Mouse (Mus musculus): Measurements from ENCODE around the gene Pde10a. TPM values are rescaled to one million over a fixed set of nuclear protein-coding genes. Genes with fewer than 3 reads are reported as not detected.

Pde10a gene
- polyA plus RNA-seq, 1 experiment from 2014 or later, result 3.5 TPM

GRCm38 (mm10) chr17:8867331-8868237 lies 342.4 kb downstream of the Pde10a start:
- Histone ChIP-seq H3K27me3 (ENCODE audit: insufficient read depth, poor library complexity, severe bottlenecking) (peaks cover 5% of the 10 kb centered on the region; the same call in 1 of the 2 replicates), H3K4me1 (peaks cover 23% of the 10 kb centered on the region), H3K4me3 (no peak overlapping the region), H3K36me3 (no peaks in the 10 kb centered on the region), H3K9me3 (no peaks in the 10 kb centered on the region), H3K27ac (0 out of 2 replicates have a peak overlapping the region, but pooled peaks have one; percentile 29)
- WGBS, result 70% methylated on average over 24 of the region's 25 CpGs
- DNase-seq (ENCODE audit: low spot score), result no peak

DNA sequence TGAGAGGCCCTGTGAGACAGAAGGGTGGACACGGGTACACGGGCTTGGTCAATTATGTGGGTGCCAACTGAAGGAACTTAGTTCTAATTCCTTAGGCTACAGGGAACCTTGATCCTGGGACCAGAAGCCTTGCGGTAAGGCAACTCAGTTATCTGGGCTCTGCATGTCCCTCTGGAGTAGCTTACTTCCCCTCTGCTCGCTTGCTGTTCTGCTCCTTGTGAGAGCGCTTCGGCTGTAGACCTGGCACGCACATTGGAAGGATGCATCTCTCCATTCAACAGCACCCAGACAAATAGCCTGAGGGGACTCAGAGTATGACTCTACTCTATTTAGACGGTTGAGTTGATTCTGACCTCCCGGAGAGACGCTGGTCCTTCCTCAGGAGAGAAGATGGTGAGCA lies 344.1 kb downstream of the Pde10a start:
- WGBS, result 84% methylated on average over 10 of the region's 10 CpGs
- H3K4me1 ChIP-seq, result peaks cover 26% of the 10 kb centered on the region
- DNase-seq (ENCODE audit: low spot score), result no peak
- H3K4me3 ChIP-seq, result no peak overlapping the region
- peaks cover 5% of the 10 kb centered on the region; the same call in 1 of the 2 replicates for H3K27me3 ChIP-seq (ENCODE audit: insufficient read depth, poor library complexity, severe bottlenecking)
- H3K36me3 ChIP-seq, result no peaks in the 10 kb centered on the region
- no peaks in the 10 kb centered on the region for H3K9me3 ChIP-seq
- no peak overlapping the region for H3K27ac ChIP-seq

- Histone ChIP-seq H3K27ac (no peak overlapping the region), H3K4me1 (peaks cover 26% of the 10 kb centered on the region), H3K36me3 (no peaks in the 10 kb centered on the region), H3K27me3 (ENCODE audit: insufficient read depth, poor library complexity, severe bottlenecking) (peaks cover 6% of the 10 kb centered on the region; the same call in 1 of the 2 replicates), H3K9me3 (no peaks in the 10 kb centered on the region), H3K4me3 (no peak overlapping the region)
- no peak for DNase-seq (ENCODE audit: low spot score)
- WGBS, result 57% methylated on average over 7 of the region's 7 CpGs
Measured at GRCm38 (mm10) chr17:8870848-8871247, 345.7 kb downstream of the Pde10a start.

DNA sequence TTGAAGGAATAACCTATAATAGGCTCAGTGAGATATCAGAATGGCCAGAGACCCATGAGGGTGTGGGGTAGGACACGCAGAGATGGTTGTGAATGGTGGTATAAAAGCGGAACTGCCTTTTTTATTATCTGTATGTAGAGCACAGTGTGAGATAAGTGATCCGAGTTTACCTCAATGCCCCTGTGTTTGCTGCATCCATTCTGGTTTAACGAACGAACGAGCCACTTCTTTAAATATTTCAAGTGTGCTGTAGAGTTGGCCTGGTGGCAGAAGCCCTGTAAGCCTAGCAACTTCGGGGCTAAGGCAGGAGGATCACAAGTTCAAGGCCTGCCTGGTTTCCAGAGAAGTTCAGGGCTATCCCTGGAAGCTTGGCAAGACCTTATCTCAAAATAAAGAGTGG lies 346.2 kb downstream of the Pde10a start:
- H3K4me3 ChIP-seq, result no peak overlapping the region
- no peaks in the 10 kb centered on the region for H3K36me3 ChIP-seq
- WGBS, result 67% methylated on average over 7 of the region's 7 CpGs
- H3K4me1 ChIP-seq, result peaks cover 26% of the 10 kb centered on the region
- no peak overlapping the region for H3K27ac ChIP-seq
- no peak for DNase-seq (ENCODE audit: low spot score)
- peaks cover 10% of the 10 kb centered on the region; the same call in 1 of the 2 replicates for H3K27me3 ChIP-seq (ENCODE audit: insufficient read depth, poor library complexity, severe bottlenecking)
- H3K9me3 ChIP-seq, result no peaks in the 10 kb centered on the region

DNA sequence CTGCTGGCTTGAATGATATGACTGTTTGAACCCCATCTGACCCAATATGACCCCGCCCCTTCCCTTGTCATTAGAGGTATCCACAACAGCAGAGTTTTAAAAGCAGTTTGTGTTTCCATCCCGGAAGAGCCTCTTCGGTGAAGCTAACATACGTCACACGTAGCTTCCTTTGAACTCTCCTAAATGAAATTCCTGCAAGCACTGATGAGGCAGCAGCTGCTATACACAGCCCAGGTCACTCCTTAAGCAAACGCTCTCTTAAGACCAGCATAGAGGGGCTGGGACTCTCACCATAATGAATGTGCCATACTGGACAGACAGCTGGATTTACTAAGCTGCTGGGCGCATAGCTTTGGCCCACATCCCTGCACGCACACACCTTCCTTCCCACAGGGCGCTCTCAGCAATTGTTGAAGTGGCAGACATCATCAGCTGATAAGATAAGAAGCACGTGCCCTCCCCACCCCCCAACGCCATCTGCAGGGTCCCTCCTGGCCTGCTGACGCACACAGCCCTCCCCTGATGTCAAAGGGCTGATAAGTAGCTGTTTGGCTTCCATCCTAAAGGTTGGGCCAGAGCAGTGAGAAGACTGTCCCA lies 346.9 kb downstream of the Pde10a start:
- Histone ChIP-seq H3K4me1 (peaks cover 26% of the 10 kb centered on the region), H3K27ac (peak overlapping the region; percentile 59), H3K9me3 (no peaks in the 10 kb centered on the region), H3K4me3 (peak overlapping the region; percentile 33; the same call in 1 of the 2 replicates), H3K36me3 (no peaks in the 10 kb centered on the region), H3K27me3 (ENCODE audit: insufficient read depth, poor library complexity, severe bottlenecking) (peaks cover 10% of the 10 kb centered on the region; the same call in 1 of the 2 replicates)
- WGBS, result 15% methylated on average over 12 of the region's 12 CpGs
- DNase-seq (ENCODE audit: low spot score), result no peak

DNA sequence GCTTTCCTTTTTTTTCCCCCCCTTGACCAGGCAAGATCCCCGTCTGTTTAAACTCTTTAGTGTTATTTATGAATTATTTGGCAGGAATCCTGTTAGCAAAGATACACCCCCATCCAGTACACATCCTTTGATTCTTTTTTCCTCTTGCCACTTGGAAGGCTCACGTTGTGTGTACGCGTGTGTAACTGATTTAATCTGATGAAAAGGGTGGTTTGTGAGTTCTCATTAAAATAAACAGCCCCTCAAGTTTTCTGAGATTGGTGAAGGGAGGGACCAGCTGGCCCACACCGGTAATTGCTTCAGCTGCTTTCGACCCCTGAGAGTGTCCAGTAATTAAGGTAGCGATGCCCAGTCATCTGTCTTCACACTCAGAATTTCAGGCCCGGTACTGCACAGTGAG lies 347.4 kb downstream of the Pde10a start:
- DNase-seq (ENCODE audit: low spot score), result no peak
- H3K4me3 ChIP-seq, result peak overlapping the region; percentile 33; the same call in 1 of the 2 replicates
- H3K27ac ChIP-seq, result no peak overlapping the region
- H3K36me3 ChIP-seq, result no peaks in the 10 kb centered on the region
- peaks cover 10% of the 10 kb centered on the region; the same call in 1 of the 2 replicates for H3K27me3 ChIP-seq (ENCODE audit: insufficient read depth, poor library complexity, severe bottlenecking)
- peaks cover 22% of the 10 kb centered on the region for H3K4me1 ChIP-seq
- 56% methylated on average over 8 of the region's 8 CpGs for WGBS
- H3K9me3 ChIP-seq, result no peaks in the 10 kb centered on the region

GRCm38 (mm10) chr17:8878056-8878455 lies 352.9 kb downstream of the Pde10a start:
- no peak for DNase-seq (ENCODE audit: low spot score)
- H3K4me3 ChIP-seq, result no peak overlapping the region
- peaks cover 9% of the 10 kb centered on the region; the same call in 1 of the 2 replicates for H3K27me3 ChIP-seq (ENCODE audit: insufficient read depth, poor library complexity, severe bottlenecking)
- no peaks in the 10 kb centered on the region for H3K4me1 ChIP-seq
- 63% methylated on average over 1 of the region's 1 CpGs for WGBS
- no peak overlapping the region for H3K27ac ChIP-seq
- no peaks in the 10 kb centered on the region for H3K36me3 ChIP-seq
- H3K9me3 ChIP-seq, result no peaks in the 10 kb centered on the region

- no peaks in the 10 kb centered on the region for H3K4me1 ChIP-seq
- no peak overlapping the region for H3K4me3 ChIP-seq
Measured at GRCm38 (mm10) chr17:8881711-8882110, 356.5 kb downstream of the Pde10a start.

GRCm38 (mm10) chr17:8884691-8885090 lies 359.5 kb downstream of the Pde10a start:
- 74% methylated on average over 5 of the region's 5 CpGs for WGBS
- Histone ChIP-seq H3K27me3 (ENCODE audit: insufficient read depth, poor library complexity, severe bottlenecking) (peaks cover 10% of the 10 kb centered on the region; the same call in 1 of the 2 replicates), H3K9me3 (no peaks in the 10 kb centered on the region), H3K4me3 (no peak overlapping the region), H3K27ac (no peak overlapping the region), H3K36me3 (no peaks in the 10 kb centered on the region), H3K4me1 (peaks cover 8% of the 10 kb centered on the region)
- no peak for DNase-seq (ENCODE audit: low spot score)

More at GRCm38 (mm10) chr17:8881711-8882110, 356.5 kb downstream of the Pde10a start:
- Histone ChIP-seq H3K27me3 (ENCODE audit: insufficient read depth, poor library complexity, severe bottlenecking) (peaks cover 10% of the 10 kb centered on the region; the same call in 1 of the 2 replicates), H3K9me3 (no peaks in the 10 kb centered on the region), H3K27ac (no peak overlapping the region), H3K36me3 (no peaks in the 10 kb centered on the region)
- 84% methylated on average over 6 of the region's 6 CpGs for WGBS
- DNase-seq (ENCODE audit: low spot score), result no peak

DNA sequence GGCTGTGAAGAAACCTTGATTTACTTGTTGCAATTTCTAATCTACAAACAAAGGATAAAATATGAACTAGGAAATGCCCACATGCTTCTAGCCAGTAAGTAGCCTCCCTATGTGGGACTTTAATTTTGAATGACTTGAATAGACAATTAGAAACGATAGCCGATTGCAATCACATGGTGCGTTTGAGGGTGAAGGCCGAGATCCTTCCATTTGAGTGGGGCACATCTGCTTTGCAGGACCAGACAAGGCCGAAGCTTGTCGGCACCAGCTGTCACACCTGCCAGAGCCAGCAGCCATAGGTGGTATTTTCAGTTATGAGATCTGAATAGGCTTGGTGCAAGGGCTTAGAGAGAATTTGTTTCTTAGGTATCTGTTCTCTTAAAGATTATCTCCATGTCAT lies 360.7 kb downstream of the Pde10a start:
- no peak overlapping the region for H3K27ac ChIP-seq
- H3K9me3 ChIP-seq, result no peaks in the 10 kb centered on the region
- 88% methylated on average over 6 of the region's 6 CpGs for WGBS
- DNase-seq (ENCODE audit: low spot score), result no peak
- H3K27me3 ChIP-seq (ENCODE audit: insufficient read depth, poor library complexity, severe bottlenecking), result peaks cover 7% of the 10 kb centered on the region; the same call in 1 of the 2 replicates
- H3K4me1 ChIP-seq, result peaks cover 8% of the 10 kb centered on the region
- no peaks in the 10 kb centered on the region for H3K36me3 ChIP-seq
- no peak overlapping the region for H3K4me3 ChIP-seq

- Histone ChIP-seq H3K9me3 (no peaks in the 10 kb centered on the region), H3K4me3 (no peak overlapping the region), H3K27me3 (ENCODE audit: insufficient read depth, poor library complexity, severe bottlenecking) (peaks cover 6% of the 10 kb centered on the region; the same call in 1 of the 2 replicates), H3K4me1 (peaks cover 8% of the 10 kb centered on the region), H3K36me3 (no peaks in the 10 kb centered on the region), H3K27ac (no peak overlapping the region)
- 53% methylated on average over 9 of the region's 9 CpGs for WGBS
- no peak for DNase-seq (ENCODE audit: low spot score)
Measured at GRCm38 (mm10) chr17:8888105-8888504, 362.9 kb downstream of the Pde10a start.

DNA sequence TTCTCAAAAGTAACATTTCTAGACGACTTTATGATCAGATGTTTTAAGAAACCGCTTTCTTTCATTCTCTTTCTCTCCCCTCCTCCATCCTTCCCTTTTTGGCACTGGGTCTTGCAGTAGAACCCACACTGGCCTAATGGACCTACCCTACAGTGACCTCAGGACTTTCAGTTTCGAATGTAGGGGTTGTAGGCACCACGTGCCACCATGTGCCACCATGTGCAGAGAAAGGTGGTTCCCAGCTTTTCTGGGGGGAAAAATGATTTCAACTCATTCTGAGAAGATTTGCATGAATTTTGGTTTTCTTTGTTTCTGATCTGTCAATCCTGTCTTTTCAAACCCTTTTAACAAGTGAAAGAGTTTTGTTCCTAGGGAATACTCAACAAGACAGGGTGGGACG lies 363.5 kb downstream of the Pde10a start:
- Histone ChIP-seq H3K27ac (no peak overlapping the region), H3K27me3 (ENCODE audit: insufficient read depth, poor library complexity, severe bottlenecking) (0 out of 2 replicates have a peak, but pooled peaks cover under 1% of the 10 kb centered on the region), H3K4me1 (peaks cover 8% of the 10 kb centered on the region), H3K4me3 (no peak overlapping the region), H3K9me3 (no peaks in the 10 kb centered on the region), H3K36me3 (no peaks in the 10 kb centered on the region)
- no peak for DNase-seq (ENCODE audit: low spot score)
- WGBS, result 83% methylated on average over 5 of the region's 5 CpGs
